Mouse (Mus musculus): ENCODE measurements around the gene Erich6b. TPM values are rescaled to one million over a fixed set of nuclear protein-coding genes. Genes with fewer than 3 reads are reported as not detected.

Erich6b gene
- polyA plus RNA-seq, 1 experiment from 2014 or later = not detected

GRCm38 (mm10) chr14:75707771-75708170, 65.7 kb downstream of the Erich6b start:
- Histone ChIP-seq H3K9me3 (no peaks in the 10 kb centered on the region), H3K27me3 (no peaks in the 10 kb centered on the region), H3K27ac (no peak overlapping the region), H3K4me3 (replicated peaks) (no peak overlapping the region), H3K36me3 (peaks cover 92% of the 10 kb centered on the region), H3K9ac (replicated peaks) (no peak overlapping the region), H3K4me2 (no peak overlapping the region), H3K4me1 (replicated peaks) (no peaks in the 10 kb centered on the region)
- 79% methylated on average over 7 of the region's 7 CpGs for WGBS
- ATAC-seq (ENCODE audit: insufficient number of reproducible peaks, insufficient read depth, low FRiP score, low TSS enrichment, low read depth) = no peak

- H3K27ac ChIP-seq = no peak overlapping the region
- H3K4me1 ChIP-seq (replicated peaks) = no peaks in the 10 kb centered on the region
- WGBS = 79% methylated on average over 1 of the region's 1 CpGs
- no peaks in the 10 kb centered on the region for H3K9me3 ChIP-seq
- no peak for ATAC-seq (ENCODE audit: insufficient number of reproducible peaks, insufficient read depth, low FRiP score, low TSS enrichment, low read depth)
- H3K36me3 ChIP-seq = peaks cover 90% of the 10 kb centered on the region
- no peak overlapping the region for H3K4me3 ChIP-seq (replicated peaks)
- no peak overlapping the region for H3K4me2 ChIP-seq
- H3K27me3 ChIP-seq = no peaks in the 10 kb centered on the region
- no peak overlapping the region for H3K9ac ChIP-seq (replicated peaks)
Observed at GRCm38 (mm10) chr14:75708986-75709385, 66.9 kb downstream of the Erich6b start.

GRCm38 (mm10) chr14:75711731-75712130, 69.7 kb downstream of the Erich6b start:
- Histone ChIP-seq H3K9me3 (no peaks in the 10 kb centered on the region), H3K27ac (no peak overlapping the region), H3K9ac (replicated peaks) (no peak overlapping the region), H3K4me2 (no peak overlapping the region), H3K4me1 (replicated peaks) (no peaks in the 10 kb centered on the region), H3K27me3 (no peaks in the 10 kb centered on the region), H3K4me3 (replicated peaks) (no peak overlapping the region), H3K36me3 (peaks cover 87% of the 10 kb centered on the region)
- ATAC-seq (ENCODE audit: insufficient number of reproducible peaks, insufficient read depth, low FRiP score, low TSS enrichment, low read depth) = no peak
- 93% methylated on average over 3 of the region's 3 CpGs for WGBS

GRCm38 (mm10) chr14:75712687-75713086, 70.6 kb downstream of the Erich6b start:
- H3K36me3 ChIP-seq = peaks cover 89% of the 10 kb centered on the region
- no peak for ATAC-seq (ENCODE audit: insufficient number of reproducible peaks, insufficient read depth, low FRiP score, low TSS enrichment, low read depth)

GRCm38 (mm10) chr14:75713661-75714060, 71.6 kb downstream of the Erich6b start:
- no peak overlapping the region for H3K4me2 ChIP-seq
- peaks cover 91% of the 10 kb centered on the region for H3K36me3 ChIP-seq
- no peaks in the 10 kb centered on the region for H3K27me3 ChIP-seq
- no peak overlapping the region for H3K9ac ChIP-seq (replicated peaks)
- H3K27ac ChIP-seq = no peak overlapping the region
- H3K4me3 ChIP-seq (replicated peaks) = no peak overlapping the region
- no peaks in the 10 kb centered on the region for H3K4me1 ChIP-seq (replicated peaks)
- WGBS = 83% methylated on average over 4 of the region's 4 CpGs
- no peak for ATAC-seq (ENCODE audit: insufficient number of reproducible peaks, insufficient read depth, low FRiP score, low TSS enrichment, low read depth)
- no peaks in the 10 kb centered on the region for H3K9me3 ChIP-seq

More at GRCm38 (mm10) chr14:75712687-75713086, 70.6 kb downstream of the Erich6b start:
- Histone ChIP-seq H3K27ac (no peak overlapping the region), H3K9ac (replicated peaks) (no peak overlapping the region), H3K4me2 (no peak overlapping the region), H3K4me3 (replicated peaks) (no peak overlapping the region), H3K9me3 (no peaks in the 10 kb centered on the region), H3K4me1 (replicated peaks) (no peaks in the 10 kb centered on the region), H3K27me3 (no peaks in the 10 kb centered on the region)
- 95% methylated on average over 5 of the region's 5 CpGs for WGBS

GRCm38 (mm10) chr14:75716410-75716809, 74.4 kb downstream of the Erich6b start:
- WGBS = 93% methylated on average over 4 of the region's 4 CpGs
- Histone ChIP-seq H3K36me3 (peaks cover 93% of the 10 kb centered on the region), H3K4me3 (replicated peaks) (no peak overlapping the region), H3K4me2 (no peak overlapping the region), H3K27me3 (no peaks in the 10 kb centered on the region), H3K4me1 (replicated peaks) (no peaks in the 10 kb centered on the region), H3K9ac (replicated peaks) (no peak overlapping the region), H3K27ac (no peak overlapping the region), H3K9me3 (no peaks in the 10 kb centered on the region)
- no peak for ATAC-seq (ENCODE audit: insufficient number of reproducible peaks, insufficient read depth, low FRiP score, low TSS enrichment, low read depth)

Other genes starting within 250 kb of the Erich6b start
- gene Siah3, start 186.3 kb upstream of the Erich6b start, polyA plus RNA-seq (2016; fragmentation: Nextera tagmentation; extraction: Ambion mirVana) = 0.08 and 0.15 TPM in 2 replicates
- not detected in 2 replicates for gene Spert, start 49.1 kb upstream of the Erich6b start, polyA plus RNA-seq (2016; fragmentation: Nextera tagmentation; extraction: Ambion mirVana)
- 26.0 and 27.0 TPM in 2 replicates for gene Cog3, start 112.3 kb downstream of the Erich6b start, polyA plus RNA-seq (2016; fragmentation: Nextera tagmentation; extraction: Ambion mirVana)
- 4.6 and 4.7 TPM in 2 replicates for gene Slc25a30, start 144.8 kb downstream of the Erich6b start, polyA plus RNA-seq (2016; fragmentation: Nextera tagmentation; extraction: Ambion mirVana)
- 994 and 1,047 TPM in 2 replicates for gene Tpt1, start 202.8 kb downstream of the Erich6b start, polyA plus RNA-seq (2016; fragmentation: Nextera tagmentation; extraction: Ambion mirVana)

Data from limb, embryonic 12.5 days (tissue).